Mouse (Mus musculus) kidney, postnatal 4 days (tissue): ENCODE measurements at regions not wholly inside any gene's neighbourhood (a gene's known extent, or its start where the extent isn't known, plus 50 kb on each side); places are given as distances from the start of the nearest gene placed in this dataset.

Experiments
- DNase-seq, 2 experiments: peaks; one replicate each; pipeline ENCODE4 v3.0.0; 2021; ENCODE audit warnings: mixed read lengths in 2 of 2

GRCm38 (mm10) chr8:90635766-90636492 lies 181.3 kb downstream of the Gm19935 start:
- peak; percentile 8 to 19 for DNase-seq

- DNase-seq: no peak
Measured at GRCm38 (mm10) chr8:90630796-90631195, 186.4 kb downstream of the Gm19935 start.

GRCm38 (mm10) chr8:90608410-90608809 lies 208.8 kb downstream of the Gm19935 start:
- no peak for DNase-seq

GRCm38 (mm10) chr8:90600946-90601695 lies 216.1 kb downstream of the Gm19935 start:
- DNase-seq: no peak

- no peak for DNase-seq
Measured at GRCm38 (mm10) chr8:90597376-90597775, 219.8 kb downstream of the Gm19935 start.

GRCm38 (mm10) chr8:90579426-90579825 lies 231.3 kb upstream of the Tox3 start:
- DNase-seq: no peak

GRCm38 (mm10) chr8:90576976-90577375 lies 228.8 kb upstream of the Tox3 start:
- DNase-seq: no peak

- DNase-seq: no peak
Measured at GRCm38 (mm10) chr8:90574676-90575075, 226.5 kb upstream of the Tox3 start.

- peak in 1 of 2 experiments; percentile 1 for DNase-seq
Measured at GRCm38 (mm10) chr8:90556079-90556427, 207.9 kb upstream of the Tox3 start.

- peak; percentile 36 to 50 for DNase-seq
Measured at GRCm38 (mm10) chr8:90555415-90556078, 207.4 kb upstream of the Tox3 start.

GRCm38 (mm10) chr8:90547276-90547675 lies 199.1 kb upstream of the Tox3 start:
- no peak for DNase-seq

GRCm38 (mm10) chr8:90542619-90543018 lies 194.5 kb upstream of the Tox3 start:
- DNase-seq: no peak

GRCm38 (mm10) chr8:90536196-90536640 lies 188.1 kb upstream of the Tox3 start:
- DNase-seq: no peak

- no peak for DNase-seq
Measured at GRCm38 (mm10) chr8:90535515-90536156, 187.5 kb upstream of the Tox3 start.

GRCm38 (mm10) chr8:90521393-90521792 lies 173.2 kb upstream of the Tox3 start:
- DNase-seq: no peak

- DNase-seq: peak; percentile 14 to 17
Measured at GRCm38 (mm10) chr8:90520186-90520585, 172.0 kb upstream of the Tox3 start.

GRCm38 (mm10) chr8:90519567-90519966 lies 171.4 kb upstream of the Tox3 start:
- DNase-seq: no peak

- DNase-seq: no peak
Measured at GRCm38 (mm10) chr8:90514191-90514590, 166.0 kb upstream of the Tox3 start.

- DNase-seq: no peak
Measured at GRCm38 (mm10) chr8:90513601-90514000, 165.5 kb upstream of the Tox3 start.

GRCm38 (mm10) chr8:90513102-90513501 lies 165.0 kb upstream of the Tox3 start:
- no peak for DNase-seq

- no peak for DNase-seq
Measured at GRCm38 (mm10) chr8:90512594-90512993, 164.5 kb upstream of the Tox3 start.

- DNase-seq: no peak
Measured at GRCm38 (mm10) chr8:90504521-90504920, 156.4 kb upstream of the Tox3 start.

- DNase-seq: no peak
Measured at GRCm38 (mm10) chr8:90503306-90503705, 155.2 kb upstream of the Tox3 start.
